Mouse (Mus musculus) testis, adult 2 months (tissue): ENCODE results near the gene Pcbp1. TPM values are rescaled to one million over a fixed set of nuclear protein-coding genes. Genes with fewer than 3 reads are reported as not detected.

ENCODE experiments used
- H3K27ac ChIP-seq: fragments of 200-500 bp; 2 replicates; pipeline ENCODE4 v1.5.1; 2012; ENCODE audit warnings: low read depth, low read length; ENCODE audit not compliant: control insufficient read depth, insufficient read depth
- H3K27me3 ChIP-seq: fragments of 200-500 bp; 2 replicates; pipeline ENCODE4 v1.6.1; 2012; ENCODE audit warnings: mild to moderate bottlenecking, low read length, moderate library complexity; ENCODE audit not compliant: control insufficient read depth, insufficient read depth
- H3K36me3 ChIP-seq: fragments of 200-500 bp; 2 replicates; pipeline ENCODE4 v1.6.1; 2012; ENCODE audit warnings: mild to moderate bottlenecking, low read length; ENCODE audit not compliant: control insufficient read depth, insufficient read depth
- H3K4me1 ChIP-seq: fragments of 200-500 bp; 2 replicates; pipeline ENCODE4 v1.6.1; 2012; ENCODE audit warnings: low read length; ENCODE audit not compliant: control insufficient read depth, insufficient read depth
- H3K4me3 ChIP-seq: fragments of 200-500 bp; 2 replicates; pipeline ENCODE4 v1.5.1; 2012; ENCODE audit warnings: low read depth, mild to moderate bottlenecking, low read length, moderate library complexity, mixed read lengths; ENCODE audit not compliant: control insufficient read depth
- CTCF ChIP-seq: fragments of 200-500 bp; IDR thresholded peaks from 2 replicates; pipeline ENCODE4 v1.5.1; 2012; ENCODE audit warnings: low read depth, mild to moderate bottlenecking, inconsistent platforms, low read length, moderate library complexity; ENCODE audit not compliant: control insufficient read depth, insufficient read depth, insufficient replicate concordance
- POLR2A ChIP-seq: fragments of 200-500 bp; IDR thresholded peaks from 2 replicates; pipeline ENCODE4 v1.6.1; 2012; ENCODE audit warnings: low read depth, mild to moderate bottlenecking, inconsistent platforms, low read length, moderate library complexity; ENCODE audit not compliant: control insufficient read depth
- polyA plus RNA-seq: library from polyadenylated mRNA; depleted of rRNA; stranded (reverse); fragments of >200 nt; gene quantifications from 2 replicates; pipeline ENCODE4 v1.2.3, GENCODE M21; 2012

Pcbp1 gene
- polyA plus RNA-seq, 1 experiment, result 91.6 TPM

DNA sequence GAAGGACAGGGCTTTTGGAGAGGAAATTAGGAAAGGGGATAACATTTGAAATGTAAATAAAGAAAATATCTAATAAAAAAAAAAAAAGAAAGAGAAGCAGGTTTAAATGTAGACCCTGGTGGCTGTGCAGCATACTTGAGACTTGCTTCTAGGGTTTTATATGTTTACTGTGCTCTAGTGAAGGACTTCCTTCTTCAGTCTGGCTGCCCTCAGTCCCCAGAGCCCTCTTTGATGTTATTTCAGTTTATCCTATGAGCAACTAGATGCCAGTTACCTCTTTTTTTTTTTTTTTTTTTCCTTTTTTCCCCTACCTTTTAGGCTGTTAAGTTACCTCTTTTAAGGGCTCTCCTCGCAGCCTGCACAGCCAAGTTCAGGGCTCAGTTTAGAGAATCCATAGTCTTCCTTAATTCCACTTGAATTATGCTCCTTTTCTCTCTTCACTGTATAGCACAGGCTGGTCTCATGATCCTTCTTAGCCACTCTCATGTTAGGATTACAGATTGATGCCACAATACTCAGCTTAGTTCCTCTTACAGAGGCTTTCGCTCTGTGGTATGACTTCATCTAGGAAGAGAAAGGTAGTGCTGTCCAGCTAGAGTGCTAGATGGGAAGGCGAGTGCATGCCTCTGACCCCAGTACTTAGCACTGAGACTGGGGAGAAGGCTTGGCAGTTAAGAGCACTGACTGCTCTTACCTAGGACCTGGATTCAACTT, 30.4 kb upstream of the Pcbp1 start:
- Histone ChIP-seq H3K36me3 (peaks cover 1% of the 10 kb centered on the region; the same call in 1 of the 2 replicates), H3K4me1 (no peaks in the 10 kb centered on the region), H3K4me3 (no peak overlapping the region), H3K27ac (no peak overlapping the region), H3K27me3 (no peaks in the 10 kb centered on the region)
- no peak for TF ChIP-seq CTCF
- no peak for TF ChIP-seq POLR2A

- TF ChIP-seq CTCF, result no peak
- Histone ChIP-seq H3K4me3 (no peak overlapping the region), H3K36me3 (peaks cover 2% of the 10 kb centered on the region), H3K27ac (no peak overlapping the region), H3K27me3 (no peaks in the 10 kb centered on the region), H3K4me1 (no peaks in the 10 kb centered on the region)
These were observed 24.5 kb upstream of the Pcbp1 start for GRCm38 (mm10) chr6:86550587-86550986.

DNA sequence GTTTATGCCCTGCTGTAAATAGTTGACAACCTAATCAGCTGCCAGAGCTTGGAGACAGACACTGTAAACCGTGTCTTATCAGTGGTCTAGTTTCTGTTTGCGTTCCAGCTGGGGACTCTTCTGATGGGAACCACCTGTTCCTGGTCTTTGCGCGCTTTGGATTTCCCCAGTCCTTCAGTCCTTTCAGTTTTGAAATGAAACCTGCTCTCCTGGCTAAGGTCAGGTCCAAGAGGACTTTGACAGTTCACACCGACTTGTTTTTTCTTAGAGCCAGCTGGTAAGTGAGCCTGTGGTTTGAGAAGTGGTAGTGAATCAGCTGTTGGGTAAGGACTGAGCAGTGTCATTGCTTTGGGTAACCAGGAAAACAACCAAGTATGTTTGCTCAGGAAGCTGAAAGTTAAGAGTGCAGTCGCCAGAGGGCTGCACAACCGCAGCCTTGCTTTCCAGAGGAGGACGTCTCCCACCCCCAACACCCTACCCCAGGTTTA, 21.8 kb upstream of the Pcbp1 start:
- Histone ChIP-seq H3K27ac (no peak overlapping the region; the same call in 1 of the 2 replicates), H3K4me1 (no peaks in the 10 kb centered on the region), H3K4me3 (no peak overlapping the region), H3K36me3 (peaks cover 4% of the 10 kb centered on the region), H3K27me3 (no peaks in the 10 kb centered on the region)
- TF ChIP-seq CTCF (no peak), POLR2A (no peak)

- no peaks in the 10 kb centered on the region for H3K4me1 ChIP-seq
- H3K27me3 ChIP-seq, result no peaks in the 10 kb centered on the region
- H3K36me3 ChIP-seq, result peaks cover 3% of the 10 kb centered on the region
- no peak overlapping the region for H3K4me3 ChIP-seq
- H3K27ac ChIP-seq, result no peak overlapping the region
- TF ChIP-seq POLR2A (no peak), CTCF (no peak)
These were observed 21.2 kb upstream of the Pcbp1 start for GRCm38 (mm10) chr6:86547228-86547755.

GRCm38 (mm10) chr6:86545236-86545635, 19.1 kb upstream of the Pcbp1 start:
- Histone ChIP-seq H3K27me3 (no peaks in the 10 kb centered on the region), H3K27ac (no peak overlapping the region), H3K4me3 (no peak overlapping the region), H3K36me3 (peaks cover 2% of the 10 kb centered on the region), H3K4me1 (no peaks in the 10 kb centered on the region)
- TF ChIP-seq CTCF, result peak; percentile 24; the same call in 1 of the 2 replicates
- TF ChIP-seq POLR2A, result no peak

GRCm38 (mm10) chr6:86543869-86544268, 17.7 kb upstream of the Pcbp1 start:
- no peak overlapping the region for H3K4me3 ChIP-seq
- no peaks in the 10 kb centered on the region for H3K4me1 ChIP-seq
- no peak for TF ChIP-seq POLR2A
- no peak for TF ChIP-seq CTCF
- peaks cover 2% of the 10 kb centered on the region for H3K36me3 ChIP-seq
- H3K27me3 ChIP-seq, result no peaks in the 10 kb centered on the region
- no peak overlapping the region for H3K27ac ChIP-seq

- H3K36me3 ChIP-seq, result peaks cover 2% of the 10 kb centered on the region
- H3K4me3 ChIP-seq, result no peak overlapping the region
- TF ChIP-seq POLR2A, result no peak
- TF ChIP-seq CTCF, result no peak
- no peaks in the 10 kb centered on the region for H3K4me1 ChIP-seq
- no peaks in the 10 kb centered on the region for H3K27me3 ChIP-seq
- no peak overlapping the region for H3K27ac ChIP-seq
These were observed 16.9 kb upstream of the Pcbp1 start for GRCm38 (mm10) chr6:86543060-86543459.

DNA sequence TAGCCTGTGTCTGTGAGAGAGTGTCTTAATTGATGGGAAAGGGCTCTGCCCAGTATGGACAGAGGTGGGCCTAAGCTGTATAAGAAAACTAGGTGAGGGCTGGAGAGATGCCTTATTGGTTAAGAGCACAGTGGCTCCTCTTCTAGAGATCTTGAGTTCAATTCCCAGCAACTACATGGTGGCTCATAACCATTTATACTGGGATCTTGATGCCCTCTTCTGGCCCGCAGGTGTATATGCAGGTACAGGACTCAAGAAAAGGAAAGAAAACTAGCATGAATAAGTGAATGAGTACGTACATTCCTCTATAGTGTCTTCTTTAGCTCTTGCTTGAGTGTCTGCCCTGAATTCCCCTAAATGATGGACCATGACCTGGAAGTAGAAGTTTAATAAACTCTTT, 15.5 kb upstream of the Pcbp1 start:
- Histone ChIP-seq H3K27me3 (no peaks in the 10 kb centered on the region), H3K36me3 (peaks cover 3% of the 10 kb centered on the region; the same call in 1 of the 2 replicates), H3K4me1 (no peaks in the 10 kb centered on the region), H3K4me3 (no peak overlapping the region), H3K27ac (no peak overlapping the region)
- TF ChIP-seq CTCF (no peak), POLR2A (no peak)
